Mouse (Mus musculus) heart, postnatal 0 days (tissue): ENCODE results near the gene Olfr521.
"Not testable (repeated sequence)": the region's sequence is repeated elsewhere in the genome, so short reads cannot be mapped to it uniquely, and the experiment has no call there.

Experiments used
- CTCF ChIP-seq: IDR thresholded peaks from 2 replicates; pipeline ENCODE4 v1.5.1; 2016; ENCODE audit warnings: antibody characterized with exemption, control low read depth, low read depth
- EP300 ChIP-seq: IDR thresholded peaks from 2 replicates; pipeline ENCODE4 v1.6.1; 2016; ENCODE audit warnings: antibody characterized with exemption, low read depth

DNA sequence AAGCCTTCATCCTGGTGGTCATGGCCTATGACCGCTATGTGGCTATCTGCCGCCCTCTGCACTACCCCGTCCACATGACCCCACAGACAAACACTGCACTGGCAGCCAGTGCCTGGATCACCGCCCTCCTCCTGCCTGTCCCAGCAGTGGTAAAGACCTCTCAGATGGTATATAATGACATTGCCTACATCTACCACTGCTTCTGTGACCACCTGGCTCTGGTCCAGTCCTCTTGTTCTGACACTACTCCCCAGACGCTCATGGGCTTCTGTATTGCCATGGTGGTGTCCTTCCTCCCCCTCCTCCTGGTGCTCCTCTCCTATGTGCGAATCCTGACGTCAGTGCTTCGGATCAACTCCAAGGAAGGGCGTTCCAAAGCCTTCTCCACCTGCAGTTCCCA lies 27.8 kb upstream of the Olfr521 start:
- not testable (repeated sequence) for TF ChIP-seq CTCF, EP300
